ENCODE assay signal across 8 mouse cellular contexts in the genomic region with DNA sequence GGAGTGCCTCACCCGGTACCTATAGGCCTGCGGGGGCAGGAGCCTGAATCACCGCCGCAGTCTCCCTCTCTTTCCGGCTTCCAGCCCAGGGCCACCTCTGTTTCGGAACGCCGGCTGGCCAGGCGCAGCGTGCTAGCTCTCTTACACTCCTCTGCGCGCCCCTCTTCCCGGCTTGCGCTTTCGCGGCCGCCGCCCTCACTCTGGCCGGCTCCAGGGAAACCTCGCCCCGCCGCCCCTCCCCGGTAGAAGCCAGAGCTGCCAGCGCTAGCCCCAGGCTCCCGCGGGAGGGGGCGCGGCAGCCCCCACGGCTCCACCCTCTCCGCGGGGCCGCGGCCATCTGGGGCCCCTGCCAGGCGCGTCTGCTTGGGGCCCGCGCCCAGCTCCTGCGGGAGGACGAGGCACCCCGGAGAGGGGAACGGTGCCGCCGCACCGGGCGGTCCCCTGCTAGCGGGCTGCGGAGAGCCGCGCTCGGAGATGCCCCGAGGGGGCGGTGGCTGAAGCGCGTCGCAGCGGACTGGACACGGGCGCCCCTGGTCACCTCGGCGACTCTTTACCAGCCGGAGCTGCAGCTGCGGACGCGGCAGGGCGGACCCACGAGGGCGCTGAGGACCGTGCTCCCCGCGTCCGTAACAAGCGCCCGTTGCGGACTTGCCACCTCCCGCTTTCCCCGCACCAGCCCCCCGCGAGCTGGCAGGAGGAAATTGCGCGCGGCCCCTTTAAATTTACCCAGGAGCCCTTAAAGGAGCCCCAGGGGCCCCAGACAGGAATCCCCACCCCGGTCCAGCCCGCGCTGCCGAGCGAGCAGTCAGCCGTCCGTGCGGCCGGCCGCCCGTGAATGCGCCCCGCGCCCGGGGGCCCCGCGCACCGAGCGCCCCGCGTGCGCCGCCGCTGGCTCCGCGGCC. TPM values are rescaled to one million over a fixed set of nuclear protein-coding genes. Genes with fewer than 3 reads are reported as not detected.
DNase-seq lines count a peak whose midpoint lies in the region; ATAC-seq and TF ChIP-seq lines count a peak whose summit lies in the region.

A gene (plus strand): TSS at position 792 of the 902 bp plus-strand sequence.

- peak within 1 kb of the TSS; percentile 90 for H3K4me2 ChIP-seq in hindbrain, embryonic 14.5 days (replicated peaks)

- peak within 1 kb of the TSS; percentile 85 for H3K27ac ChIP-seq in gastrocnemius, adult 2 months
- peak within 1 kb of the TSS; percentile 100 for H3K27ac ChIP-seq in hindbrain, embryonic 14.5 days

- peaks cover 20% of the 10 kb centered on the region for H3K36me3 ChIP-seq in hindbrain, embryonic 14.5 days (replicated peaks; ENCODE audit: control insufficient read depth, insufficient read depth)

- under 1% methylated on average over 82 of the region's 107 CpGs for WGBS in hindbrain, embryonic 14.5 days

- H3K9me3 ChIP-seq in hindbrain, embryonic 14.5 days (ENCODE audit: control insufficient read depth, low read length) = no peaks in the 10 kb centered on the region

- peak within 1 kb of the TSS; percentile 100 for H3K9ac ChIP-seq in hindbrain, embryonic 14.5 days

- intact Hi-C loops in gastrocnemius, adult 2 months (cut with DNase I) = loop anchor here (1.0 to 10.0 kb wide), 4 partner anchors 32 to 352 kb away; a partner anchor contains a TSS
- intact Hi-C loops in left cerebral cortex, postnatal 10 days (cut with DNase I) = loop anchor here (5.0 to 10.0 kb wide), 3 partner anchors 152 to 352 kb away; a partner anchor contains a TSS

- H3K4me1 ChIP-seq in hindbrain, embryonic 14.5 days (replicated peaks; ENCODE audit: control insufficient read depth, insufficient read depth, low read length) = peaks cover 43% of the 10 kb centered on the region

- no peak for TF ChIP-seq CTCF in gastrocnemius, adult 2 months (IDR thresholded peaks at IDR 0.05)

- ATAC-seq in hindbrain, embryonic 14.5 days (ENCODE audit: low FRiP score) = peak; percentile 49
- ATAC-seq in megakaryocyte progenitor cell, adult 5-6 weeks (replicated peaks; ENCODE audit: poor library complexity) = peak; percentile 30; the same call in 1 of the 2 replicates
- no peak for ATAC-seq in activated CD4-positive, CD25-positive, alpha-beta regulatory T cell, adult 4 months

- peak; percentile 77 for DNase-seq in adipocyte (ENCODE audit: low spot score)
- peak; percentile 80 for DNase-seq in cerebellum, postnatal 14 days
- peak; percentile 88 for DNase-seq in gastrocnemius, adult 2 months
- DNase-seq in hindbrain, embryonic 14.5 days (ENCODE audit: low spot score) = peak; percentile 78
- DNase-seq in left cerebral cortex, postnatal 10 days (ENCODE audit: extremely low spot score in 1 of 2, low spot score in 2 of 2) = peak; percentile 66 to 88
- DNase-seq in right cerebral cortex, postnatal 36 days (ENCODE audit: low spot score in 2 of 2) = peak; percentile 42 to 52

- H3K4me3 ChIP-seq in gastrocnemius, adult 2 months = peak within 1 kb of the TSS; percentile 91
- H3K4me3 ChIP-seq in hindbrain, embryonic 14.5 days (replicated peaks; ENCODE audit: low read length) = peak within 1 kb of the TSS; percentile 81

- H3K27me3 ChIP-seq in hindbrain, embryonic 14.5 days (ENCODE audit: control insufficient read depth, insufficient read depth, low read length) = no peaks in the 10 kb centered on the region

RNA-seq across cellular contexts. Expression of the gene that starts here (rescaled TPM):
- 1 to 10 TPM; 5.3 to 5.9 TPM for total RNA-seq in gastrocnemius, adult 2 months (2021)
- polyA plus RNA-seq in hindbrain, embryonic 14.5 days (2014; fragmentation: Nextera tagmentation; extraction: Ambion mirVana) = 15.4 and 16.3 TPM in 2 replicates
- 10 to 100 TPM; 51.2 to 51.5 TPM for total RNA-seq in left cerebral cortex, postnatal 10 days (2021)
- total RNA-seq in megakaryocyte progenitor cell, adult 5-6 weeks (2015) = 1.5 and 2.3 TPM in 2 replicates
- 1.4 and 3.2 TPM in 2 replicates for total RNA-seq in megakaryocyte progenitor cell, adult 5-6 weeks (2017)
- under 1 TPM in 1 of 2 experiments, not detected in 1; 0.12 TPM for polyA plus RNA-seq in activated CD4-positive, CD25-positive, alpha-beta regulatory T cell, adult 4 months (2017; shearing (Covaris generic))

Comparison
In these comparisons a context has a peak if more than half of its experiments do, and no peak if none do; other contexts are left out.
1. RNA of the gene that starts here (total RNA-seq): 51.2 to 51.5 TPM in left cerebral cortex, postnatal 10 days; 5.3 to 5.9 TPM in gastrocnemius, adult 2 months and 1.4 to 3.2 TPM in megakaryocyte progenitor cell, adult 5-6 weeks; every median in the first group is over 4 times any median in the second.
2. RNA of the gene that starts here (polyA plus RNA-seq): 15.4 to 16.3 TPM in hindbrain, embryonic 14.5 days; 0.12 TPM in activated CD4-positive, CD25-positive, alpha-beta regulatory T cell, adult 4 months; every median in the first group is over 10 times any median in the second.
3. Peak in every context shown above with its lines, with median percentiles within 50 percentile points of each other: DNase-seq.